Mouse (Mus musculus) limb, embryonic 11.5 days (tissue): ENCODE results near the gene Nop53. TPM values are rescaled to one million over a fixed set of nuclear protein-coding genes. Genes with fewer than 3 reads are reported as not detected.

Experiments
- polyA plus RNA-seq: library from polyadenylated mRNA; unstranded; fragments of >200 nt; fragmentation: Nextera tagmentation; extraction: Ambion mirVana; gene quantifications from 2 replicates; pipeline ENCODE4 v1.2.1, GENCODE M21; 2014

Gene Nop53
- polyA plus RNA-seq, 1 experiment from 2014 or later = 197 TPM

Other genes starting within 250 kb of the Nop53 start
- not detected in 2 replicates for gene Obox5, start 195.9 kb downstream of the Nop53 start, polyA plus RNA-seq
- not detected in 2 replicates for gene Obox6, start 106.4 kb downstream of the Nop53 start, polyA plus RNA-seq
- gene Crx, start 66.1 kb downstream of the Nop53 start, polyA plus RNA-seq = not detected in 2 replicates
- not detected in 2 replicates for gene Crxos, start 63.5 kb downstream of the Nop53 start, polyA plus RNA-seq
- gene Selenow, start 23.7 kb downstream of the Nop53 start, polyA plus RNA-seq = 778 and 804 TPM in 2 replicates
- gene Ehd2, start 21.5 kb upstream of the Nop53 start, polyA plus RNA-seq = 8.1 and 9.3 TPM in 2 replicates
- 9.3 and 10.1 TPM in 2 replicates for gene Bicra, start 101.8 kb upstream of the Nop53 start, polyA plus RNA-seq
- not detected in 2 replicates for gene Zfp541, start 115.7 kb upstream of the Nop53 start, polyA plus RNA-seq
- 182 and 203 TPM in 2 replicates for gene Napa, start 152.4 kb upstream of the Nop53 start, polyA plus RNA-seq
- 22.5 and 23.5 TPM in 2 replicates for gene Kptn, start 173.8 kb upstream of the Nop53 start, polyA plus RNA-seq
- 0.10 and 0.12 TPM in 2 replicates for gene Slc8a2, start 183.8 kb upstream of the Nop53 start, polyA plus RNA-seq
- 9.6 TPM in 2 replicates for gene Meis3, start 229.0 kb upstream of the Nop53 start, polyA plus RNA-seq